Mouse (Mus musculus) hindbrain, embryonic 13.5 days (tissue): ENCODE data around the gene Nudt6. TPM values are rescaled to one million over a fixed set of nuclear protein-coding genes. Genes with fewer than 3 reads are reported as not detected.

Experiments
- ATAC-seq: fragments of 200-750 bp; cut with Nextera tagmentation; 2 replicates; pipeline ENCODE4 v1.8.0; 2017; ENCODE audit warnings: moderate TSS enrichment; ENCODE audit not compliant: low FRiP score
- H3K27ac ChIP-seq: fragments of 300-500 bp; sonication (generic); 2 replicates; pipeline ENCODE4 v1.5.1; 2015; ENCODE audit warnings: inconsistent platforms, mild to moderate bottlenecking, moderate library complexity
- H3K27me3 ChIP-seq: fragments of 300-500 bp; sonication (generic); 2 replicates; pipeline ENCODE4 v1.6.1; 2015; ENCODE audit warnings: mild to moderate bottlenecking, inconsistent platforms
- H3K36me3 ChIP-seq: fragments of 300-500 bp; sonication (generic); 2 replicates; pipeline ENCODE4 v1.6.1; 2015; ENCODE audit warnings: mild to moderate bottlenecking, inconsistent platforms
- H3K4me1 ChIP-seq: fragments of 300-500 bp; sonication (generic); replicated peaks from 2 replicates; pipeline ENCODE4 v1.6.1; 2015; ENCODE audit warnings: inconsistent platforms
- H3K4me2 ChIP-seq: fragments of 300-500 bp; sonication (generic); 2 replicates; pipeline ENCODE4 v1.6.1; 2015; ENCODE audit warnings: inconsistent platforms, mild to moderate bottlenecking, moderate library complexity
- H3K4me3 ChIP-seq: fragments of 300-500 bp; sonication (generic); 2 replicates; pipeline ENCODE4 v1.5.1; 2015; ENCODE audit warnings: mild to moderate bottlenecking, inconsistent platforms
- H3K9ac ChIP-seq: fragments of 300-500 bp; sonication (generic); 2 replicates; pipeline ENCODE4 v1.6.1; 2015; ENCODE audit warnings: mild to moderate bottlenecking, inconsistent platforms
- H3K9me3 ChIP-seq: fragments of 300-500 bp; sonication (generic); 2 replicates; pipeline ENCODE4 v1.6.1; 2016; ENCODE audit warnings: inconsistent platforms
- WGBS: fragments of 180-500 bp; shearing (Covaris S2); methylation state at CpG from one replicate; pipeline ENCODE4 v1.1.7; 2015; 5-methylcytosine and 5-hydroxymethylcytosine counted together
- polyA plus RNA-seq: library from polyadenylated mRNA; unstranded; fragments of >200 nt; fragmentation: Nextera tagmentation; extraction: Ambion mirVana; gene quantifications from 2 replicates; pipeline ENCODE4 v1.2.1, GENCODE M21; 2015

The Nudt6 gene
- polyA plus RNA-seq, 1 experiment from 2014 or later, result 6.4 TPM

- H3K4me1 ChIP-seq, result peaks cover 10% of the 10 kb centered on the region
- 55% methylated on average over 14 of the region's 14 CpGs for WGBS
- no peak overlapping the region for H3K4me2 ChIP-seq
- no peak for ATAC-seq
- no peaks in the 10 kb centered on the region for H3K9me3 ChIP-seq
- no peak overlapping the region for H3K9ac ChIP-seq
- H3K27me3 ChIP-seq, result no peaks in the 10 kb centered on the region
- H3K36me3 ChIP-seq, result no peaks in the 10 kb centered on the region
- no peak overlapping the region for H3K27ac ChIP-seq
- H3K4me3 ChIP-seq, result no peak overlapping the region
Measured at GRCm38 (mm10) chr3:37414413-37414960, 5.5 kb downstream of the Nudt6 start.

DNA sequence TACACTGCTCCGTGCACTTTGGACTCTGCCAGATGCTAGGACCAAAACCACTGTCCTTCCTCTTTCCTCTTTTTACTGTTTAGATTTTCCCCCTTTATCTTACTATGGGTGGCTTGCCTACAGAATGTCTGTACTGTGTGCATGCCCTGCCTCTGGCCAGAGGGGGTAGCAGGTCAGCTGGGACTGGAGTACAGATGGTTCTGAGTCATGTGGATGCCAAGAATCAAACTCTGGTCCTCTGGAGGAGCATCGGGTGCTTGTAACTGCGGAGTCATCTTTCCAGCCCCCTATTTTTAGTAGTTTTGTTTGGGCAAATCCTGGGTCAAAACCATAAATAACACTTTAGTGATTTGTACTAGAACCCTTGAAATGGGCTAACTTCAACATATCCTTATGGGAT, 6.6 kb downstream of the Nudt6 start:
- ATAC-seq, result no peak
- no peaks in the 10 kb centered on the region for H3K9me3 ChIP-seq
- no peaks in the 10 kb centered on the region for H3K27me3 ChIP-seq
- H3K9ac ChIP-seq, result no peak overlapping the region
- WGBS, result 90% methylated on average over 3 of the region's 3 CpGs
- H3K27ac ChIP-seq, result no peak overlapping the region
- H3K4me3 ChIP-seq, result no peak overlapping the region
- no peaks in the 10 kb centered on the region for H3K36me3 ChIP-seq
- H3K4me1 ChIP-seq, result peaks cover 5% of the 10 kb centered on the region
- no peak overlapping the region for H3K4me2 ChIP-seq

DNA sequence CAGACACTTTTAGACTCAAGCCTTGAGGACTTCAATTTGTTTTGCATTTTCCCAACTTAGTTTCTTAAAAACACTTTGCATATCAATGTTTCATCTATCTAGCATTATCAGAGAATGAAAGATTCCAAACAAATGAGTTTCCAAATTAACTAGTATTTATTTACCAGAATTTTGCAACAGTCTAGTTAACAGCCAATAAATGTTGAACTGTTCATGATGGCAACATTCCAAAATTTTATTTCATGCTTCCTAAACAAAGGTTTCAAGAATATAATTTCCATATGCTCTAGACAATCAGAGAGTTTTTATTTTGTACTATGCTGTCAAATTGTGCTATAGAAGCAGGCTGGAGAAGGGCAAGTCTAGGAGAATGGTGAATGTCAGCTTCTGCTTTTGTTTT, 12.4 kb downstream of the Nudt6 start:
- Histone ChIP-seq H3K27ac (no peak overlapping the region), H3K36me3 (no peaks in the 10 kb centered on the region), H3K27me3 (no peaks in the 10 kb centered on the region), H3K4me2 (no peak overlapping the region), H3K9me3 (no peaks in the 10 kb centered on the region), H3K4me3 (no peak overlapping the region), H3K4me1 (no peaks in the 10 kb centered on the region), H3K9ac (no peak overlapping the region)
- ATAC-seq, result no peak

DNA sequence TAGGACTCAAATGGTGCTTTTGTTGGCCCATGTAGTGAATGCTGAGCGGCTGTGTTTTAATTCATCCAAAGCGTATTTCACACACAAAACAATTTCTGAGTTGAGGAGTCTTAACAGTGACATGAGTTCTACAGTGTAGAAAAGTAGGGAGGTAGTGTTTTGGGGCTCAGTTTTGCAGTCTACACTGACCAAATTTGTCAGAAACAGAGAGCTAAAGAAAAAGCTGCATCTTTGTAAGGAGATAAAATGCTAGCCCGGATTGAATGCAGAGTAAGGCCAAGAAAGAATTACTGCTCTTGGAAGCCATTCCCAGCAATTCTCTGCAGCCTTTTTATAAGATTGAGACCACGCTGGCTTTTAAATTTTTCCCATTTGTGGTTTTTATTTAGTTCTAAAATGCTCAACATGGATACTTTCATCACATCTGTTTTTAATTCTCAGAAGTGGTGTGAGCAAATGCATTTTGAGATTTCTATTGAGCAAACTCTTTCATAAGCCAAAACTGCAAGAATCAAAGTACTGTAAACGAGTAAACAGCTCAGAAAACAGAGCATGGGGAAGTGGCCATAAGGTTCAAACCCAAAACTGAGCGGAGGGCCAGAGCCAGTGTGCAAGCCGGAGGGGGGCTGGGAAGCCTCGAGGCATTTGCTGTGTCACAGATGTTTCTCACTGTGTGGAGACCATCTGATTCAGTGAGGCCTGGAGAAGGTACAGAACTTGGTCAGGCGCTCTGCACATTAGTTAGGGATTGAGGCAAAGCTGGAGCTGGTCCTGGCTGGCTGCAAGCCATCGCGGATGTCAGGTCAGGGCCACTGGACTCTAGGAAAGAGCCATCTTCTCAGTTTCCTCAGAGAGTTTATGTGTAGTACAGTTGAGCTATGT, 18.0 kb downstream of the Nudt6 start:
- no peaks in the 10 kb centered on the region for H3K9me3 ChIP-seq
- no peaks in the 10 kb centered on the region for H3K4me1 ChIP-seq
- no peaks in the 10 kb centered on the region for H3K27me3 ChIP-seq
- H3K9ac ChIP-seq, result no peak overlapping the region
- H3K4me3 ChIP-seq, result no peak overlapping the region
- no peak overlapping the region for H3K27ac ChIP-seq
- ATAC-seq, result no peak
- no peak overlapping the region for H3K4me2 ChIP-seq
- WGBS, result 82% methylated on average over 11 of the region's 11 CpGs
- no peaks in the 10 kb centered on the region for H3K36me3 ChIP-seq

GRCm38 (mm10) chr3:37398661-37399395, 21.2 kb downstream of the Nudt6 start:
- no peaks in the 10 kb centered on the region for H3K4me1 ChIP-seq
- no peak overlapping the region for H3K27ac ChIP-seq
- no peak overlapping the region for H3K9ac ChIP-seq
- H3K4me3 ChIP-seq, result no peak overlapping the region
- H3K4me2 ChIP-seq, result no peak overlapping the region
- 87% methylated on average over 7 of the region's 7 CpGs for WGBS
- H3K27me3 ChIP-seq, result no peaks in the 10 kb centered on the region
- no peak for ATAC-seq
- H3K36me3 ChIP-seq, result no peaks in the 10 kb centered on the region
- H3K9me3 ChIP-seq, result no peaks in the 10 kb centered on the region

- Histone ChIP-seq H3K4me2 (no peak overlapping the region), H3K27ac (no peak overlapping the region), H3K36me3 (no peaks in the 10 kb centered on the region), H3K4me3 (no peak overlapping the region), H3K9ac (no peak overlapping the region), H3K4me1 (no peaks in the 10 kb centered on the region), H3K9me3 (no peaks in the 10 kb centered on the region), H3K27me3 (no peaks in the 10 kb centered on the region)
- ATAC-seq, result no peak
- WGBS, result 82% methylated on average over 3 of the region's 3 CpGs
Measured at GRCm38 (mm10) chr3:37397646-37398045, 22.4 kb downstream of the Nudt6 start.

DNA sequence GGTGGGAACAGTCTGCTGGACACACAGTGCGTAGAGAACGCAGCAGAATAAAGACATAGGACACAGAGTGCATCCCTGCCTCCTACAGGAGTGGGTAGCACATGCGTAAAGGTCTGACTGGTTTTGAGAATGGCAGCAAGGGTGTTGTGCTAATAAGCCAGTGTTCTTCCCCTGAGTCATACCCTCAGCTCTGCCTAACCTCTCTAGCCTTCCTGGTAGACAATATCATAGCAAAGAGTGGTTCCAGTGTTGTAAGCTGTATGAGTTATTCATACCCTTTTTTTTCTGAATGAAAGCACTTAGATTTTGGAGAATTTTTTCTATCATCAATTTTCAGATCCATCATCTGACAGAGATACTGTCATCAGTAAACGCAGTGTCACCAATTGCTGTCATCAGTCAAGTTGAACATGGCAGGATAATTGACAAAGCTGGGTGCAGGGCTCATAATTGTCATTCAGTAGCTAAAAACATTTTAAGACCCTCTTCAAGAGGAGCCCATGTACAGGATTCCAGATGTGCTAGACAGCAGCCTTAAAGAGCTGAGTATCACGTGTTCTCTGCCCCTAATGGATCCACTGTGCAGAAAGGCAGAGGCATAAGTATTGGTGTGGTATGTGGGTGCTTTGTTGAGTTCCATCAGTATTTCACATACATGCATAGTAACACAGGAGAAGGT, 22.9 kb downstream of the Nudt6 start:
- Histone ChIP-seq H3K4me3 (no peak overlapping the region), H3K9ac (no peak overlapping the region), H3K27ac (no peak overlapping the region), H3K36me3 (no peaks in the 10 kb centered on the region), H3K9me3 (no peaks in the 10 kb centered on the region), H3K4me1 (no peaks in the 10 kb centered on the region), H3K27me3 (no peaks in the 10 kb centered on the region), H3K4me2 (no peak overlapping the region)
- no peak for ATAC-seq
- 89% methylated on average over 5 of the region's 5 CpGs for WGBS

- Histone ChIP-seq H3K9me3 (0 out of 2 replicates have a peak, but pooled peaks cover 4% of the 10 kb centered on the region), H3K27ac (no peak overlapping the region), H3K9ac (no peak overlapping the region), H3K36me3 (no peaks in the 10 kb centered on the region), H3K4me2 (no peak overlapping the region), H3K4me1 (no peaks in the 10 kb centered on the region), H3K4me3 (no peak overlapping the region), H3K27me3 (no peaks in the 10 kb centered on the region)
- ATAC-seq, result no peak
- WGBS, result 89% methylated on average over 6 of the region's 6 CpGs
Measured at GRCm38 (mm10) chr3:37387310-37387709, 32.7 kb downstream of the Nudt6 start.

DNA sequence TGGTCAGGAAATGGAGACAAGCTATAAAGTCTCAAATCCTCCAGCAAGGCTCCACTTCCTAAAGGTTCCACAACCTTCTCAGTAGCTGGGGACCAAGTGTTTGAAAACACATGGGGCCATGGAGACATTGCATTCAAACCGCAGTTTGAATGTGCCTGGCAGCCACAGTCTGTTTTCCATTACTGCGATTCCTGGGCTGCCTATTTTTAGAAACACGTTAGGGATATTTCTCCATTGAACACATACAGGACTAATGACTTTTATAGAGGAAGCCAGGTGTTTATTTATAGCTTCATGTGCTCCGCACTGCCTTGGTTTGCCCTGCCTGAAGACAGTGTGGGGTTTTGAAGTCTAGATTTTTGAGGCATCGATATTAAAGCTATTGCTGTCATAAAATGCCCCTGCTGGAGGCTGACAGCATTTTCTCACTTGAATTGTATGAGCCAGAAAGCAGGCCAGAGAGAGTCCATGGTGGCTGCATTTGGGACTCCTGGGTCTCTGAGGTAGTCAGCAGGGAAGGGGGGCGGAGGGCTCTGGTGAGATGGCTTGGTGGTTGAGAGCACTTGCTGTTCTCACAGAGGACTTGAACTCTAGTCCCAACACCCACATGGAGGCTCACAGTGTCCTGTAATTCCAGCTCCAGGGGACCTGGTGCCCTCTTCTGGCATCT, 36.8 kb downstream of the Nudt6 start:
- WGBS, result 89% methylated on average over 6 of the region's 6 CpGs
- Histone ChIP-seq H3K9ac (no peak overlapping the region), H3K27me3 (no peaks in the 10 kb centered on the region), H3K27ac (no peak overlapping the region), H3K4me3 (no peak overlapping the region), H3K36me3 (no peaks in the 10 kb centered on the region), H3K4me1 (no peaks in the 10 kb centered on the region), H3K4me2 (no peak overlapping the region), H3K9me3 (no peaks in the 10 kb centered on the region)
- ATAC-seq, result no peak

DNA sequence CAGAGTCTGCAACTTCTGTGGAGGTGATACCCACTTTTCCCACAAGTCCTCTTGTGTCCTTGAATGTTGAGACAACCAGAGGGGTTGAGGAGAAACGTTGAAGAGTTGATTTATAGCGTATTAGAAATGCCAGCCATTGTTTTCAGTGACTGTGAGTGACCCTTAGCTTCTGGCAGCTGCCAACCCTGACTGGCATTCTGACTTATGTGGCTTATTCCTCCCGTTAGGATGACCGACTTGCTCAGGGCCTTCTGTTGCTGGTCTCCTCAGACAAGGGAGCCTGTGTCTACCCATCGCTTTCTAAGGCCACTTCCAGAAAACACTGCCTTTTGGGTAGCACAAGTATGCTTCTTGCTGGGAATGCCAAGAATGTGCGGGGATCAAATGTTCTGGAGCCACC, 38.6 kb downstream of the Nudt6 start:
- H3K9ac ChIP-seq, result no peak overlapping the region
- no peak overlapping the region for H3K4me3 ChIP-seq
- no peaks in the 10 kb centered on the region for H3K36me3 ChIP-seq
- no peaks in the 10 kb centered on the region; the same call in 1 of the 2 replicates for H3K4me1 ChIP-seq
- no peaks in the 10 kb centered on the region for H3K27me3 ChIP-seq
- H3K4me2 ChIP-seq, result no peak overlapping the region
- no peaks in the 10 kb centered on the region for H3K9me3 ChIP-seq
- 72% methylated on average over 6 of the region's 6 CpGs for WGBS
- no peak for ATAC-seq
- H3K27ac ChIP-seq, result no peak overlapping the region

DNA sequence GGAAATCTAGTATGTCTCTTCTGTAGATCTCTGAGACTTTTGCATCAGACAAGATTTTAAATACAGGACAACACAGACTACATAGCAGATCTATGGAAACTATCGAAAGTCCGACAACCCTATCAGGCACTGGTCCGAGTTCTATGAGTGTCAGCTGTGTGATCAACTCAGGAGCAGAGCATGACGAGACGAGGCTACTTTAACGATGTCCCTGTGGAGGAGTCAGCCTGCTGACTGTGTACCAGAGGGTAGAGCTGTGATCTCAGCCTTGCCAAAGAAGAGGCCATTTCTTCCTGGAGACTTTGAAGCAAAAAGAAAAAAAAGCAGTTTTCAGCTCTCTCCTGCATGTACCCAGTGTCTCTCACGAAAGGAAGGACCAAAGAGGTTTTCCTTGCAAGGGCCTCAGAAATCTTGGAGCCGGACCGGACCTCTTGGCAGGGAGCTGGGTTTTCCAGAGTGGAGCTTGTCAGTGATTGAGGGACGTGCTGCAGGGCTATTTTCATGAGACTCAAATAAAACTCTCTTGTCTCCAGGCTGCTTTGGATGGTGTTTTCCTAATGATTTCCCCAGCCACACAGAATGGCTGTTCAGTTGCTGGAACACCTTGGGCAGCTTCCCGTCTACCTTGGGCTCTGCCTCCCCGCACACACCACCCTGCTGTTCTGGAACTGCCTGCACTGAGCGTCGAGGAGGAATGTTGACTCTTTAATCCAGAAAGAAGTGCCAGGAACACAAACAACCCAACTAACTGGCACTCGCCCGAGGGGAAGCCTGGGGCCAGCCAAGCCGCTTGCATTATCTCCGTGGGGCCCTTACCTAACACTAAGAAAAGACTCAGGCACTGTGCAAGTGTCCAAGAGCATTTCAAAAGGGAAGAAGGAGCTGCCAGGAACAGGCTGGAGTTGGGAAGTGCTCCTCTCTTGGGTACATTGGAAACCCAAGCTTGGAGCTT, 39.8 kb downstream of the Nudt6 start:
- Histone ChIP-seq H3K9ac (no peak overlapping the region), H3K4me3 (no peak overlapping the region), H3K27me3 (no peaks in the 10 kb centered on the region), H3K4me1 (no peaks in the 10 kb centered on the region; the same call in 1 of the 2 replicates), H3K36me3 (no peaks in the 10 kb centered on the region), H3K9me3 (no peaks in the 10 kb centered on the region), H3K27ac (no peak overlapping the region), H3K4me2 (no peak overlapping the region)
- no peak for ATAC-seq
- 74% methylated on average over 18 of the region's 18 CpGs for WGBS
